Mouse (Mus musculus): Measurements from ENCODE around the gene Nccrp1.
"Not testable (repeated sequence)": the region's sequence is repeated elsewhere in the genome, so short reads cannot be mapped to it uniquely, and the experiment has no call there.

Gene Nccrp1

DNA sequence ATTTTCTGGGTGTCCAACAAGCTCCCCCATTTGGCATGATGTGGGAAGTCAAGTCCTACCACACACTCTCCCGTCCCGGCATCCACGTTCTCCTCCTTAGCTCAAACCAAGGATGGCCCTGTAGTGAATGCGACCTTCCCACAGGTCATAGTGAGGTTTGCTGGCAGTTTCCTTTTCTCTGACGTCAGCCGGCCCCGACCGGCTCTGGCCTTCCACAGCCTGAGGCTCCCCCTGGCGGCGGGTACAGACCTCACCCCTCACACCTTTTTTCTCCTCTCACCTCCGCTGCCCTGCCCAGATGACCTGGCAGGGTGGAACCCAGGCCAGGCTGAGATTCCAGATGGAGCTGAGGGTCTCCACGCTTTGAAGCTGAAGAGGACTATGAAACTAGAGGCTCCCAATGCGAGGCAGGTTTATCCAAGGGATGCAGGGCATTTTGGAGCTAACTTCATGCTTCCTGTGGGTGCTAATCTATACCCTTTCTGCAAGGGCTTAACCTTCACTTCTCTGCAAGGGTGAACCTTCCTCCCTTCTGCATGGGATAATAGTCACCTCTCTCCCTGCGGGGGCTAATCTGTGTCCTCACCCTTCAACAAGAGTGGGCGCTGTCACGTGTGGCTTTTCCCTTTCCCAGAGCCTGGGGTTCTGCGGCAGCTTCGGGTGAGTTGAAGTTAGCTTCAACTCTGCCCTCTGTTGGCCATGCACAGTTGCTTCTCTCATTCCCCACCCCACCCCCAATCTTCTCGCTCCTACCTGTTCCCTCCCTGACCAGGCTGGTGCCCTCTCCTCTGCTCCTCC lies 18.9 kb downstream of the Nccrp1 start:
- in situ Hi-C loops (cut with MboI, MseI): loop anchor here (5.0 kb wide), 3 partner anchors 51 to 81 kb away; partner anchors contain the start of genes Pak4 (in 1 of the 2) and Samd4b (in 1 of the 2)

- in situ Hi-C loops (cut with MboI, MseI): not testable (repeated sequence)
Observed at GRCm38 (mm10) chr7:28522536-28522935, 24.5 kb downstream of the Nccrp1 start, which contains the start of gene Ifnl3. Ifnl3 (plus strand) TSS chr7:28522836.

DNA sequence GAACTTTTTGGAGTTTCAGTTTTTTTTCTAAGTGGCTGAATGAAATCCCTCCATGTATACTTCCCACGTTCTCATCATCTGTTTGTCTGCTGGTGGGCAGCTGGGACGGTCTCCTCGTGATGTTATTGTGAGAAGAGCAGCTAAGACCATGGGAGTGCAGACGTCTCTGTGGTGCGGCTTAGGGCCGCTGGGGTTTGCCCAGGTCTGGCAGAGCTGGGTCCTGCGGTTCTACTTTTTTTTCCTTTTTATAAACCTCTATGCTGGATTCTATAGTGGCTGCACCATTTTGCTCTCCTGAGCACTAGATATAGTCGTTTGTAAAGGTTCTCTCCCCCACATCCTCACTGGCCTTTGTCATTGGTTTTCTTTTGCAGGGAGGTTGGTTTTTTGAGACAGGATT lies 35.6 kb downstream of the Nccrp1 start:
- in situ Hi-C loops (cut with MboI, MseI): no loop called here

GRCm38 (mm10) chr7:28510405-28510974 lies 36.6 kb downstream of the Nccrp1 start, which contains the start of gene Ifnl2:
Ifnl2 (minus strand) TSS chr7:28510455.
- in situ Hi-C loops (cut with MboI, MseI): not testable (repeated sequence)

DNA sequence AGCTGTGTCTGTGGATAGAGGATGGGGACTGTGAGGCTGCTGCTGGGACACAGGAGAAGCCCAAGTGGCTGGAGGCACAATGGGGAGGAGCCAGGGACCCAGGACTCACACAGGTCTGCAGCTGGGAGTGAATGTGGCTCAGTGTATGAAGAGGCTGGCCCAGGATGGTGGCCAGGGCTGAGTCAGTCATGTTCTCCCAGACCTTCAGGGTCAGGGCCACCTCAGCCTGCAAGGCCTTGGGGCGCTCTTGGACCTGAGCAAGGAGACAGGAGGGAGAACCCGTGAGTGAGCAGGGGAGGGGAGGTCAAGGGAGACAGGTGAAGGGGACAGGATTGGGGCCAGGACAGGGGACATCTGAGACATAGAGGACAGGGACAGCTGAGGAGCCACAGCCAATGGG lies 37.9 kb downstream of the Nccrp1 start:
- in situ Hi-C loops (cut with MboI, MseI): not testable (repeated sequence)

DNA sequence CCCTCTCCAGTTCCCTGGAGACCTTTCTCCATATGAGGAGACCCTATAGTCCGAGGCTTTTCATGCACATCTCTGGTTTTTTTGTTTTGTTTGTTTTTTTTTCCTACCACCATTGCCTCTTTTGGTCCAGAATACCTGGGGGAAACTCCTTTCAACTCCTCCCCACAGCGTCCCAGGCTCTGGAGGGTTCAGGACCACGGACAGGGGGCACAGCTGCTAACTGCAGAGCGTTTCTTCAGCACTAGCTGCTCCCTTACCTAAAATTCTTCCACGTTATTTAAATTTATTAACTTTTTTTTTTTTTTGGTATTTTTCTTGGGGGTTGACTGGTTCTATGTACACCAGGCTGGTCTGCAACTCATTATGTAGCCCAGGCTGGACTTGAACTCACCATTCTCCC lies 41.5 kb downstream of the Nccrp1 start:
- in situ Hi-C loops (cut with MboI, MseI): no loop called here

DNA sequence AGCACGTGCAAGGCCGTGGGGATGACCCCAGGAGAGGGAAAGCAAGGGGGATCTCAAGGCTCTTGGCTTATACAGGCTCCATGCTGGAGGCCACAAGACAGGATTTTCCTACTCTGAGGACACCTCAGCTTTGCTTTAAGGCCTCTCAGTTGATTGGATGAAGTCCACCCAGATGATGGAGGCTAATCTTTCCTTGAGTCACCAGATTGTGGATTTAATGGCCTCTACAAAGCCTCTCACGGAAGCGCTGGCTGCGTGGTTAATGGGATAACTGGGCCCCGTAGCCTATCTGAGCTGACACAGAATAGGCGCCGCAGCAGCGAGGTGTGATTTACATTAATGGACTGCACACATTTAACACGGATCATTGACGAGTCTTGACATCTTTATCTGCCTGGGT lies 51.6 kb downstream of the Nccrp1 start:
- in situ Hi-C loops (cut with MboI, MseI): no loop called here

Measured in T-helper 17 cell (primary cell).